Mouse (Mus musculus): ENCODE data around the gene Gpr142.

Gene Gpr142

DNA sequence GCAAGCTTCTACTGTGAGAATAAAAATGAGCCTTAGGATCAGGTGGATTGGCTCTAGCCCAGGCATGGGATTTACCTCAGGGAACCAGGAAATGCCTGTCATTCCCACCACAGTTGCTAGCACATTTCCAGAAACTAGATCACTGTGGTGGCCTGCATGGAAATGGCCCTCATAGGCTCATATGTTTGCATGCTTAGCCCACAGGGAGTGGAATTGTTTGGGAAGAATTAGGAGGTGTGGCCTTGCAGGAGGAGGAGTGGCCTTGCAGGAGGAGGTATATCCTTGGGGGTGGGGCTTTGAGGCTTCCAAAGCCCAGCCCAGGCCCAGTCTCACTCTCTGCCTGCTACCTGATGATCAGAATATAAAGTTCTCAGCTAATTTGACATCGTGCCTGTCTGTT, 3.2 kb downstream of the Gpr142 start:
- no peak for DNase-seq (ENCODE audit: low read depth, low spot score)

DNA sequence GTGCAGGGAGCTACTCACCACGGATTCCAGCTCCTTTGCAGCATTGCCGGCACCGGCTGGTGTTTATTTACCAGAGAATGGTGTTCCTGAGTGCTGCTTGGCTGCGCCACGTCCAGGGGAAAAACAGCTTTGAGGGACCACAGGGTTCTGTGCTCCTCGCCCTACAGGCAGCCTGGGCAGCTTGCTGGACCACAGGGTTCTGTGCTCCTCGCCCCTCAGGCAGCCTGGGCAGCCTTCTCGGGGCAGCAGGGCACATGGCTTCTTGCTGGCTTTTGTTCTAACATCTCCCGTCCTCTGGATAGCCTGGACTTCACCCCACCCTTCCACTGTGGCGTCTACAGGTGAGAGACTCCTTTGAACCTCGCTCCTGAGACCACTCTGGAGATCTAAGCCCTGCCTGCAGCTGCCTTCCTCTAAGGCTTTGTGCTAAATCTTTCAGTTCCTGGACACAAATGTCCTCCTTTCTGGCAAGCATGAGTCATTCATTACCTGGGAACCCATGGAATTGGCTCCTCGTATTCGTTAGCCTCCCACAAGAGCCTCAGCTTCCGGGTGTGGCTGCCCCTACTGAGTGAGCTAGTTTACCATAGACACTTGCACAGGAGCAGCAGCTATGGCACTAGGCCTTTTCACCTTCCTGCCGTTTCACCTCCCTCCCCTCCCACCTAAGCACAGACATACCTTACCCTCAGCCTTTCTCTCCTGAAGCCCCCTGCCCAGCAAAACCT, 4.0 kb downstream of the Gpr142 start:
- DNase-seq (ENCODE audit: low read depth, low spot score): no peak

DNA sequence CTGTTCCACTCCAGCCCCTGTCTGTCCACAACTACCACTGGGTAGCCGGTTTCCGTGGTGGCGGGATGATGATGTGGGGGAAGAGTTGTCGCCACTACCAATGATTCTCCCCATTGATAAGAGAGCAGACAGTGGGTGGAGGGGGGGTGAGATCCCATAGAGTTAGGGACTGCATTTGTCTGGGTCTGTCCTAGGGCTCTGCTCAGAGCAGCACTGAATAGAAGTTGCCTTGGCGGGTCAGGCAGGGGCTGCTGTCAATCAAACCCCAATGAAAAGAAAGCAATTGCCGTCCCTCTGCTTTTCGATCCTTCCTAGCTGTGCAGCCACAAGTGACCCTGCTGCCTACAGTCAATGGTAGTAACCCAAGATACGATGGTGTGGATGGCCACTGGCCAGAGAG, 5.3 kb downstream of the Gpr142 start:
- no peak for DNase-seq (ENCODE audit: low read depth, low spot score)

DNA sequence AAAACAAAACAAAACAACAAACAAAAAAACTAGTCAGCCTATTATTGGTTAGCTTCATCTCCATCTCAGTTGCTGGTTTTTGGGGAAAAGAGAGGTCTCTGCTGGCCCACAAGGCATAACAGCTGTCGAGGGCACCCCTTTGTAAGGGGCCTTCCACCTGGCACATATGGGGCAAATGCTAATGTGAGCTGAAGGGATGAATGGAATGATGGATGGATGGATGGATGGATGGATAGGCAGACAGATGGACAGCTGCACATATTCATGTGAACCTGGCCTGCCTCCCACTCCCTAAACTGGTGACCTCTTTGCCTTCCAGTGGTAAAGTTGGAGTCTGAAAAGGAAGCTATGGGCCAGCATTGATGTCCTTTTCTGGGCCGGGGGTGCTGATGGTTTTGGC, 8.3 kb downstream of the Gpr142 start:
- DNase-seq (ENCODE audit: low read depth, low spot score): no peak

DNA sequence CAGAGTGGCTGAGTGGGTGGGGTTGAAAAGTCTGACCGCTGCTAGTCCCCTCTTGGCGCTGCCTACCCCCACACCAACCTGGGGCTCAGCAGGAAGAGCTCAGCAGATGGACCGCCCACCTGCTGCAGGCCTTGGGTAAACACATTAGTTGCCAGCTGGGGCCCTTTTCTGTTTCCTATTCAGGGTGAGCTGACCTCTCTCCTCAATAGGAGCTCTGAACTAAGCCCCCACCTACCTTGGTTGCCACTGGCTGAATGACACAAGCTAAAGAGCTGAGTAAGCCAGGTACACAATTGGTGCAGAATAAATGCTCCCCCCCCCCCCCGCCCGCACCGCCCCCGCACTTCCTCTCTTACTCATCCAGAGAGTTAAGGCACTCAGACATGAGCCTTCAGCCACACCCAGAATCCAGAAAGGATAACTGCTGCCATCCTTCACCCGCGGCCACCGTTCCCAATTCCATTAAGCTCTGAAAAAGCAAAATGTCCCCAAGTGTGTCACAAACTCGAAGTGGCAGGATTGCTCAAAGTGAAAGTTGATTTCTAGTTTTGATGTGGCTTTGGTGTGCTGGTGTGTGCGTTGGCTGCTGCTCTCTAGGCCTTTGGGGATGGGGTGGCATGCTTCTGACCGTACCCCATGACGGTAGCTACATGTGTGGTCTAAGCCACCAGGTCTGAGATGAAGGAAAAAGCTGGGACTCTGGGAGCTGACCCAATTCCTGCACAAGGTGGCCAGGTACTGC, 9.1 kb downstream of the Gpr142 start:
- no peak for DNase-seq (ENCODE audit: low read depth, low spot score)

DNA sequence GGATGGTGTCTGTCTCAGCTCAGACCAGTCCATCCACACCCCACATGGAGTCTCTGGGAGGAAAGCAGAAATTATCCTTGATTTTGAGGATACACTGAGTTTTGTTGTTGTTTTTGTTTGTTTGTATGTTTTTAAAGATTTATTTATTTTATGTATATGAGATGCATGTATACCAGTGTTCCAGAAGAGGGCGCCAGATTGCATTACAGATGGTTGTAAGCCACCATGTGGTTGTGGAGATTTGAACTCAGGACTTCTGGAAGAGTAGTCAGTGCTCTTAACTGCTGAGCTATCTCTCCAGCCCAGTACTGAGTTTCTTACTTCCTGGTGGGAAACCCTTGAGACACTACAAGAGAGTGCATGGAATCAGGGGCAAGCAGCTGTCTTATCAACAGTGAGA, 10.6 kb downstream of the Gpr142 start:
- DNase-seq (ENCODE audit: low read depth, low spot score): no peak

DNA sequence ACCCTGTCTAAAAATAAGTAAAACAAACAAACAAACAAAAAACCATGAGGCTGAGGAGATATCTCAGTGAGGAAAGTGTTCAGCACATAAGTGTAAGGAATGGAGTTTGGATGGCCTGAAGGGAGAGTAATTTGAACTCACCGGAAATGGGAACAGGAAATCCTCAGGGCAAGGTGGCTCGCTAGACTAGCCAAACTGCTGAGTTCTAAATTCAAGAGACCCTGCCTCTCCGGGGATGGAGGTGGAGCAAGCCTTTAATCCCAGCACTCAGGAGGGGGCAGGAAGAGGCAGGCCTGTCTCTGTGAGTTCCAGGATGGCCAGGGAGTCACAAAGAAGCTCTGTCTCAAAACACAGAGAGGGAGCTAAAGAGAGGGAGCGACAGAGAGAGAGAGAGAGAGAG, 11.6 kb downstream of the Gpr142 start:
- DNase-seq (ENCODE audit: low read depth, low spot score): no peak

DNA sequence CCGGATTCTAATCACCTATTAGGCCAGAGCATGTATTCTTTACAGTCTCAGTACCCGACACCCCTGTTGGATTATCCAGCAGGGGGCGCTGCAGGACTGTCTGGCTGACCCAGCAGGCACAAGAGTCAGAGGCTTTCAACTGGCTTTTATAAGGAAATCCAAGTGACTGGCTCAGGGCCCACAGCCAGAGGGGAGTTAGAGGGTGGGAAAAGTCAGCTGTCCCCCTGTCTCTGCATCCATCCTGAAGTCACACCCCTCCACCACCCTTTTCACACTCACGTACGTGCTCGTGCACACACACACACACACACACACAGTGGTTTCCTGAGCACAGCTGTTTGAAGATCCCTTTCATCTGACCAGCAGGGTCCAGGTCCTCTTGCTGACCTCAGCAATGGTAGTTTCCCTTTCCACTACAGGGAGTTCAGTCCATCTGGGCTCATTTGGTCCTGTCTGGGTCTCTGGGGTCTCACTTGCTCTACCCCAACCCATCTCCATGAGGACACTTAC, 14.1 kb downstream of the Gpr142 start:
- peak; percentile 29 for DNase-seq (ENCODE audit: low read depth, low spot score)

DNA sequence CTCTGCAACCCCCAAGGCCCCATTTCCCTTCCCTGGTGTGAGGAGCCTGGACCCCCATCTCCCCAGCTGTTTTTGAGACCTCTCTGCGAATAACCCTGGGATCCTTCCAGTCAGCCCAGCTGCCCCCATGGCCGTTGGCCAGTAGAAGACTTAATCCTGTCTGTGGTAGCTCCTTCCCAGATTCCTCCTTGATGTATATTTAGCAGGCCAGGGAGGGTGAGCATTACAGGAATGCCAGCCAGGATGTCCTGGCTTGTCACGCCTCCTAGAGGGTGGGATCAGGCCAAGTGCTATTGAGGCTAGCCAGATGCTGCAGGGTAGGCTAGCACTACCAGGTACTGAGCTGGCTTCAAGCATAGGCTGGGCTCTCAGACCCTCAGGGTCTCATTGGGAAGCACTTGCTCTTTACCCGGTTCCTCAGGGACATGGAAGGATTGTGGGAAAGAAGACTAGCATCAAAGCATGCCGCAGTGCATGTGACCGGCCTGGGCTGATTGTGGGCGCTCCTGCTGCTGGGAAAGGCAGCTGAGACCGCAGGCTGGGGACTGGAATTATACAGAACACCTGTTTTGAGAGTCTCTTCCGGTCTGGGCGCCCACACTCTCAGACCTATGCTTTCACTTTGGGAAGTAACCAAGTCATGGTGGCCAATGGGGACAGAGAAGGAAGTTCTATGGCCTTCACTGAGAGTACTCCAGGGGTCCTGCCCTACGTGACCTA, 16.3 kb downstream of the Gpr142 start:
- DNase-seq (ENCODE audit: low read depth, low spot score): no peak

DNA sequence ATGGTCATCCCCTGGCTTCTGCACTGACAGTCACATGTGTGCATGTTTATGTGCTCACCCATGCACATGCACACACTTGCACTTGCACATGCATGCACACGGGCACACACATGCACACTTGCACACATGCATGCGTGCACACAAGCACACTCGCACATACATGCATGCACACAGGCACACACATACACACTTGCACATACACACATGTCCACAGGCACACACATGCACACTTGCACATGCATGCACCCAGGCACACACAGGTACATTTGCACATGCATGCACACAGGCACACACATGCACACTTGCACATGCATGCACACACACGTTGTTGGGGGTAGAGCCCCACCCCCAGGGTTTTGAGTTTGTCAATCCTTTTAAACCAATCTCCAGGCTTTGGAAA, 18.2 kb downstream of the Gpr142 start:
- no peak for DNase-seq (ENCODE audit: low read depth, low spot score)

DNA sequence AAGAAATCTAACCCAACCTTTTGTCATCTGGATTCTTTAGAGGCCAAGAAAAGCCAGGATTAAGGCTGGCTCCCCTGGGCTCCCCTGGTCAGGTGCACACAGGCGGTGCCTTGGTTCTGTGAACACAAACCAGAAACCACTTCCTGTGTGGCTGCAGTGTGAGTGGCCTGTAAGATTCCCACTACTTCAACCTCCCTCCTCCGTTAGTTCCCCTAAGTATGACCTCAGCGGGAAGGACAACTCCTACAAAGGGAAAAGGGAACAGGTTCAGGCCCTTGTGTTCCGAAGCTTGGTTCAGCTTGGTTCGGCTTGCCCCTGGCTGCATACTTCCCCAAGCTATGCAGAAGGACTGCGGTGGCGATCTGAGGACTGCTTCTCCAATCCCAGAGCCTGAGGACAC, 19.5 kb downstream of the Gpr142 start:
- no peak for DNase-seq (ENCODE audit: low read depth, low spot score)

DNA sequence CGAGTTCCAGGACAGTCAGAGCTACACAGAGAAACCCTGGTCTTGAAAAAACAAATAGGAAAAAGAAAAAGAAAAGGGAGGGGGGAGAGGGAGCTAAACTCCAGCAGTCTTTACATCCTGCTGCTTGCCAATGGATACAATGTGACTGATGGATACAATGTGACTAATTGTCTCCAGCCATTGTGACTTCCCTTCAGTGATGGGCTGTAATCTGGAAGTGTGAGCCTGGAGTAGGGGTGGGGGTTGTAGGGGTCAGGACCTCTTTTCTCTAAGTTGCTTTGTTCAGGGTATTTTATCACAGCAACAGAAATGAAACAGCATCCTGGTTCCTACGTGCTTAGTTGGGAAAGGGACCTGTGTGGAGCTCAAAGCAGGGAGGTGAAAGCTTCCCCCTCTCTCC, 20.4 kb downstream of the Gpr142 start:
- DNase-seq (ENCODE audit: low read depth, low spot score): no peak

DNA sequence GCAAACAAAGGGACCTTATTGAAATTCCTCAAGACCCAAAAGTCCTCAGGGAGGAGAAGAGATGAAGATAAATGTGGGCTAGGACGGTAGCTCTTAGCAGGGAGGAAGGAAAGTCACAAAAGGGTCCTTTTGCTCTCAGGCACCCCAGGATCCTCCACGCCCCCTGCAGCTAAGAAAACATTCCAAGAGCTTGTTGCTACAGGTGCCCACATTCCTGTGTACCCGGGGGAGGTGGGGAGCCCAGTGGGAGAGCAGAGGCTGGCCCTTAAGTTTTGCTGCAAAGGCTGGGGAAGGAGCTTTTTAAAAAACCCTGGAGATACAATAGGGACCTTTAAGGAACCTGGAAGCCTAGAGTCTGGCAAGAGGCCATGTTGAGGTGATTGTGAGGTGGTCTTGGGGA, 21.7 kb downstream of the Gpr142 start:
- DNase-seq (ENCODE audit: low read depth, low spot score): no peak

DNA sequence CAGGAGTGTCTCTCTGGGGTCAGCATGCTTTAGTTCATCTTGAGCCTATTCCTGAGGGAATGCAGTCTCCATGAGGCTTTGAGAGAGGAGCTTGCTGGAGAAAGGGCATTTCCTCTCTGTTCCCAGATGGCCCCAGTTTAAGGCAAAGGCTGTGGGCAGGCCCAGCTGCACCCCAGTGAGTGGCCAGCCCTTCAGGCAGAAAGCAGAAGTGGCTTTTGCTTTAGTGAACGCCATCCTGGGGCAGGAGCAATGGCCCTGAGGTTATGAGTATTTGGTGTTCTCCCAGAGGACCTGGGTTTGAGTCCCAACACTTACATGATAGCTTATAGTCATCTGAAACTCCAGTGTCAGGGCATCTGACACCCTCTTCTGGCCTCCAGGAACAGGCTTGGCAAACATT, 22.6 kb downstream of the Gpr142 start:
- DNase-seq (ENCODE audit: low read depth, low spot score): no peak

DNA sequence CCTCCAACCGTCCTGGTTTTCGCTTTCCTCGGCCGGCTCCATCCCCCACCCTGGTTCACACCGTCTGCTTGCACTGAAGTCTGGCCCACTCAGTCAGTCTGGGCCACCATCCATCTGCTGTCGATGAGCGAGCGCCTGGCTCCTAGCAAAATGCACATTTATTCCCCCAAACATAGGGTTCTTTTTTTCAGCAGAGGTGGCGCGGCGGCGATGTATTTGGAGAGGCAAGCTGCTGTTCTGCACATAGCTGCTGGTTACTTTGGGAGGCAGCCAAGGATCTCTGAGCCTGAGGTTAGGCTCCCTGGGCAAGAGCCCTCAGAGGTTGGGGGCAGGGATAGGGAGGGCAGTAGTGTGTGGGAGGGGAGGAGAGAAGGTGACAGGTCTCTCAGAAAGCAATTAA, 24.0 kb downstream of the Gpr142 start:
- DNase-seq (ENCODE audit: low read depth, low spot score): no peak

DNA sequence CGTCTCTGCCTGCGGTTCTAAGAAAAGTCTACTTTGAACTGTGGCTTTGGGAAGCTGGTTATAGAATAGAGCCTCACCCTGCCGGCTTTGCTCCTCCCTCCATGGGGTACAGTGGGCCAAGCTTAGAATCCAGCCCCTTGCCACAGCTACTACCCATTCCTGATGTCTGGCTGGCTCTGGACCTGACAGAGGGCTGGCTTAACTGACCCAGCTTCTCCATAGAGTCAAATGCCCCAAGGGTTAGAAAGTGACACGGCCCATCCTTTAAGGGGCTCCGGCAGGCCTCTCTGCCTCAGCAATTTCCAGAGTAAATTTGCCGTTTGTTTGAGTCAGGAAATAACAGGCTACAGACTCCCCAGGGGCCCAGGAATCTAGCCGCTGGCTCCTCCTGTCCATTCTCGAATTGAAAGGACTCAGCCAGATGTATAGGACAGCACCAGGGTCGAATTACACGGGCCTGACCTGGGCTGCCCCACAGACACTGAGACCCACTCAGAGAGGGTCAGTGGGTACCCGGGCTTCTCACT, 24.5 kb downstream of the Gpr142 start:
- no peak for DNase-seq (ENCODE audit: low read depth, low spot score)

DNA sequence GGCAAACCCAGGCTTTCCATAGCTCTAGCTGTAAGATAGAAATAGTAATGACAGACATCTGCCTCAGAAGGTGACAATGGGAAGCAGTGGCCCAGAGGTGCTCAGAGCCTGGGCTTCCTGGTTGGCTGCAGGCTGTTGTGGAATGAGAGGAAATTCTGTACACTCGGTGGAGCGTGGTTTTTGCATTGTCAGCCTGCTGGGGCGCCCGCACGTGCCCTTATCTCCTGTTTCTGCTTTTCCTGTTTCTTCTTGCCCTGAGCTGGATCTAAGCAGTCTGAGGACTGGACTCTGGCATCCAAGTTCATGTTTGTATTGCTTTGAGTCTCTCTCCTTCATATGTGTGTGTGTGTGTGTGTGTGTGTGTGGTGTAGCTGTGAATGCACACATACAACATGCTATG, 28.0 kb downstream of the Gpr142 start:
- no peak for DNase-seq (ENCODE audit: low read depth, low spot score)

DNA sequence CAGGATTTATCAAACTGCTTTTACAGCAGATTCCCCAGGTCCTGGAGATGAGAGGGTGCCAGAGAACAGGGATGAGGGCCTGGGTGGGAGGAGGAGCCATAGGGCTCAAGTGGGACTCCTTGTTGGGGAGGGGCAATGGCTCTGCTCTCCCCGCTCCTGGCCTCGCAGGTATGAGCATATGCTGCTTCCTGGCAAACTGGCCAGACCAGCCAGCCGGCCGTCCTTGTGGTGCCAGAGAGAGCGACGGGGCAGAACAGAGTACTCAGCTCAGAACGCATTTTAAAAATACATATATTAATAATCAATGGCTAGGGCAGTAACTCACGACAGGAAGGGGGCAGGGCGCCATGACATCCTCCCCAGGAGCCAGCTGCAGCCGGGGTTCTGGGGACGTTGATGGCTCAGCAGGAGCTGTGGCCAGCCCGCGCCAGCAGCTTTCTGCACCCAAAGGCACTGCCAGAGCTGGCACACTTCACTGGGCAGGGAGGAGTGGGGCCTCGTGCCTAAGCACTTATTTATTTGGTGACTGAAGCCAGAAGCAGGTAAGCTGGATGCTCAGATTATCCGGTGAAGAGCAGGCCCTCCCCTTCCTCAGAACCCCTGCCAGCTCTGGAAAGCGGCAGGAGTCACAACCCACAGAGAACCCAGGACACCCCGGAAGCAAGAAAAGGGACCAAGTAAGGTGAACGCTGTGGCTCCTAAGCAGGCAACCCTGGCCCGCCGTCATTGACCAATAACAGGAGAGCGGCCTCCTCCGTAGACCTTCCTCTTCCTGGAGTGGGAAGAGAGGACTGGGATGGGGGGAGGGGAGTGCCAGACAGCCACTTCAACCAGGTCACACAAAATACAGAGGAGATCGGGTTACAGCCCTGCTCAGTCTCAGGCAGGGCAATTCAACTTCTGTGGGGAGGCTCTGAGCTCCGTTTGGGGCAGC, 31.0 kb downstream of the Gpr142 start:
- no peak for DNase-seq (ENCODE audit: low read depth, low spot score)

DNA sequence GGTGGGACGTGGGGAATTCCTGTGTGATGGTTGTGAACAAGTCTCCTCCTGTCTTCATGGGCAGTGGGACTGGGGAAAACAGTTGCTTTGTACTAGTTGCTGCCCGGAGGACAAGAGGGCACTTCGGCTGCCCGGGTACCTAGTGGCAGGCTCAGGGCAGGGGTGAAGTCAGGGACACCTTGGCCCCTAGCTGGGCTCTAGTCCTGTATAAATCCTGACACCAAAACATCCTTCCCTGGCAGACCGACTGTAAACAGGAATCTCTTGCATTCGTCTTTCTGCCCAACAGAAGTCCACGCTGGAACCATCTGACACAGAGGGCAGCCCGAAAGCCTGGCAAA, 31.7 kb downstream of the Gpr142 start:
- DNase-seq (ENCODE audit: low read depth, low spot score): no peak

DNA sequence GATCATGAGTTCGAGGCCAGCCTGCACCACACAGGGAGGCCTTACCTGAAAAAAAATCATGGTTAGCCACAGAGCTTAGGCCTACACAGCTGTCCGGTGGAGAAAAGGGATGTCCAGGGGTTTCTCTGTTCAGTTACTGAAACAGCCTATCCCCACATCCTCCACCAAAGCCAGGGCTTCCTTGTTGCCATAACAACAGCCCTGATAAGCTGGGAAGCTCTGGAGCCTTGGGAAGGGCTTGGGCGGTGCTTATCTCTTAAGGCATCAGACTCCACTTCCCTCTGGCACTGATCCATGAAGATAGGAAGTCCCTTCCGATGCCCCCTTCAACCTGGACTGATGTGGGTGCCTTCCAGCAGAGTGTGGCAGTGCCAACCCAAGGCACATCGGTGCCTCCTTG, 34.4 kb downstream of the Gpr142 start:
- DNase-seq (ENCODE audit: low read depth, low spot score): no peak

DNA sequence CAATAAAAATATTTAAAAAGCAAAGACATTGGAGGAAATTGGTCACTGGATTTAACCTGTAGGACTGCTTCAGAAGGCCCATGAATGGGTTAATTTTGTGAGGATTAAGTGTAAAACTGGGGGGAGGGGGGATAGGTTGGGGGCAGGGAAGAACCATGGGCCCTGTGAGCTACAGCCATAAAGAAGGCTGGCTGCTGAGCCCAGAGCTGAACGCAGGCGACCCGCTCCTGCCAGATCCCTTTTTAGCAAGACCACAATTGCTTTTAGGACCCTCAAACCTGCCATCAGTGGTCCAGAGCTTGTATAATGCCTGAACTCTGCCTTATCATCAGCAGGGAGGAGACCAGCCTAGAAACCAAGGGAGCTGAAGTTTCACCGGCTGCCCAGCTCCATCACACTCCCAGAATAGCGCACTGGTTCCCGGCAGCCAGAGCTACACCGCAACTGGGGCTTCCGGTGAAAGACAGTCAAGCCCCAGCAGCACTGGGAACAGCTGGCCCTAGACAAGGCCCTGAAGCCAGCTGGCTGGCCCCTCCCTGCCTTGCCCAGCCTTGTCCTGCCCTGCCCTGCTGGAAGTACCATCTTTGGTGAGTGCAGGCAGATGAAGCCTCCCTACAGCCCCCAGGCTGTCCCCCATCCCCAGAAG, 45.2 kb downstream of the Gpr142 start:
- DNase-seq (ENCODE audit: low read depth, low spot score): no peak
